In genomic region chr12:24470943-24471342, GRCm38 (mm10) we compare ENCODE assay signal across 8 mouse cellular contexts. TPM values are rescaled to one million over a fixed set of nuclear protein-coding genes. Genes with fewer than 3 reads are reported as not detected.
DNase-seq lines count a peak whose midpoint lies in the region; ATAC-seq and TF ChIP-seq lines count a peak whose summit lies in the region.

No protein-coding gene starts in this region.

- DNase-seq in liver, adult 2 months (ENCODE audit: extremely low read depth, low read depth, low spot score), result peak; percentile 19
- DNase-seq in ZHBTc4 (ENCODE audit: low read depth, low spot score), result peak; percentile 69
- peak; percentile 61 for DNase-seq in embryonic facial prominence, embryonic 11.5 days (ENCODE audit: low spot score)
- DNase-seq in hindlimb bud, embryonic 11.5 days (ENCODE audit: extremely low spot score, low read depth, low spot score), result peak; percentile 22
- peak; percentile 23 for DNase-seq in liver, embryonic 13.5 days
- peak; percentile 13 for DNase-seq in retina, adult 2 months (ENCODE audit: low read depth, low spot score)
- DNase-seq in urinary bladder, postnatal 14 days (ENCODE audit: low spot score), result peak; percentile 48

- H3K9me3 ChIP-seq in liver, embryonic 12.5 days (replicated peaks), result no peaks in the 10 kb centered on the region
- no peaks in the 10 kb centered on the region for H3K9me3 ChIP-seq in embryonic facial prominence, embryonic 11.5 days (replicated peaks; ENCODE audit: control insufficient read depth, low read length)
- no peaks in the 10 kb centered on the region for H3K9me3 ChIP-seq in liver, embryonic 13.5 days (replicated peaks)

- H3K4me3 ChIP-seq in liver, adult 2 months (ENCODE audit: insufficient read depth, low read depth, low read length), result no peak overlapping the region
- H3K4me3 ChIP-seq in liver, embryonic 12.5 days, result no peak overlapping the region
- no peak overlapping the region for H3K4me3 ChIP-seq in embryonic facial prominence, embryonic 11.5 days (ENCODE audit: low read depth, low read length)
- no peak overlapping the region for H3K4me3 ChIP-seq in liver, embryonic 13.5 days (replicated peaks)

- no peak for ATAC-seq in liver, embryonic 12.5 days
- ATAC-seq in embryonic facial prominence, embryonic 11.5 days (replicated peaks; ENCODE audit: insufficient number of reproducible peaks, low FRiP score, low TSS enrichment, low read depth), result no peak
- ATAC-seq in liver, embryonic 13.5 days (ENCODE audit: low read depth), result no peak

- H3K36me3 ChIP-seq in liver, adult 2 months (ENCODE audit: control insufficient read depth, insufficient read depth, low read length), result no peaks in the 10 kb centered on the region
- no peaks in the 10 kb centered on the region for H3K36me3 ChIP-seq in liver, embryonic 12.5 days
- H3K36me3 ChIP-seq in embryonic facial prominence, embryonic 11.5 days (replicated peaks; ENCODE audit: control insufficient read depth, insufficient read depth, low read depth, low read length), result no peaks in the 10 kb centered on the region
- no peaks in the 10 kb centered on the region for H3K36me3 ChIP-seq in liver, embryonic 13.5 days

- H3K27ac ChIP-seq in liver, adult 2 months (replicated peaks; ENCODE audit: insufficient read depth, low read depth, low read length), result no peak overlapping the region
- no peak overlapping the region for H3K27ac ChIP-seq in liver, embryonic 12.5 days
- H3K27ac ChIP-seq in embryonic facial prominence, embryonic 11.5 days (replicated peaks; ENCODE audit: low read depth, low read length), result no peak overlapping the region
- H3K27ac ChIP-seq in liver, embryonic 13.5 days, result no peak overlapping the region

- H3K9ac ChIP-seq in liver, adult 2 months (ENCODE audit: low read depth, low read length), result no peak overlapping the region
- no peak overlapping the region for H3K9ac ChIP-seq in liver, embryonic 12.5 days
- no peak overlapping the region for H3K9ac ChIP-seq in embryonic facial prominence, embryonic 11.5 days (replicated peaks; ENCODE audit: low read length)
- H3K9ac ChIP-seq in liver, embryonic 13.5 days, result no peak overlapping the region

- no peak for TF ChIP-seq POLR2A in liver, adult 2 months (IDR thresholded peaks at IDR 0.05; ENCODE audit: extremely low read depth, insufficient read depth, low read length)

- H3K27me3 ChIP-seq in liver, adult 2 months (ENCODE audit: control insufficient read depth, insufficient read depth, low read length), result no peaks in the 10 kb centered on the region
- no peaks in the 10 kb centered on the region; the same call in 1 of the 2 replicates for H3K27me3 ChIP-seq in liver, embryonic 12.5 days (replicated peaks)
- no peaks in the 10 kb centered on the region for H3K27me3 ChIP-seq in embryonic facial prominence, embryonic 11.5 days (ENCODE audit: control insufficient read depth, insufficient read depth, low read length)
- no peaks in the 10 kb centered on the region for H3K27me3 ChIP-seq in liver, embryonic 13.5 days

- H3K4me1 ChIP-seq in liver, adult 2 months (ENCODE audit: control insufficient read depth, insufficient read depth, low read length), result no peaks in the 10 kb centered on the region
- no peaks in the 10 kb centered on the region for H3K4me1 ChIP-seq in liver, embryonic 12.5 days
- H3K4me1 ChIP-seq in embryonic facial prominence, embryonic 11.5 days (ENCODE audit: control insufficient read depth, insufficient read depth, low read length), result no peaks in the 10 kb centered on the region
- no peaks in the 10 kb centered on the region for H3K4me1 ChIP-seq in liver, embryonic 13.5 days (replicated peaks)

- TF ChIP-seq CTCF in liver, adult 2 months (IDR thresholded peaks at IDR 0.05; ENCODE audit: low read depth, low read length), result peak; percentile 75

- no peaks in the 10 kb centered on the region for H3K79me2 ChIP-seq in liver, adult 2 months (ENCODE audit: control insufficient read depth, insufficient read depth, low read length)

- H3K4me2 ChIP-seq in liver, embryonic 12.5 days, result no peak overlapping the region
- H3K4me2 ChIP-seq in embryonic facial prominence, embryonic 11.5 days (ENCODE audit: low read depth, low read length), result no peak overlapping the region
- no peak overlapping the region for H3K4me2 ChIP-seq in liver, embryonic 13.5 days

- 13% methylated on average over 4 of the region's 4 CpGs for WGBS in liver, adult 2 months
- WGBS in liver, embryonic 12.5 days (ENCODE audit: insufficient replicate concordance), result 11% methylated on average over 4 of the region's 4 CpGs
- WGBS in embryonic facial prominence, embryonic 11.5 days, result 20% methylated on average over 4 of the region's 4 CpGs
- WGBS in liver, embryonic 13.5 days (ENCODE audit: insufficient replicate concordance), result 14% methylated on average over 4 of the region's 4 CpGs

RNA-seq across cellular contexts. Expression of gene Taf1b, which starts 27.2 kb away (rescaled TPM):
- 7.3 and 8.3 TPM in 2 replicates for total RNA-seq in liver, adult 2 months (2014; rRNA removed)
- polyA plus RNA-seq in liver, adult 2 months (2012; rRNA removed), result 3.1 and 4.1 TPM in 2 replicates
- polyA plus RNA-seq in liver, embryonic 12.5 days (2016; fragmentation: Nextera tagmentation; extraction: Ambion mirVana), result 16.1 and 17.0 TPM in 2 replicates
- polyA plus RNA-seq in embryonic facial prominence, embryonic 11.5 days (2014; fragmentation: Nextera tagmentation; extraction: Ambion mirVana), result 31.2 and 36.0 TPM in 2 replicates
- 11.8 and 14.5 TPM in 2 replicates for polyA plus RNA-seq in liver, embryonic 13.5 days (2015; fragmentation: Nextera tagmentation; extraction: Ambion mirVana)

Comparison
In these comparisons a context has a peak if more than half of its experiments do, and no peak if none do; other contexts are left out.
1. DNase-seq: peak in every context shown above with its lines; median percentile 69 in ZHBTc4; 61 in embryonic facial prominence, embryonic 11.5 days; 48 in urinary bladder, postnatal 14 days; 23 in liver, embryonic 13.5 days; 22 in hindlimb bud, embryonic 11.5 days; 19 in liver, adult 2 months; 13 in retina, adult 2 months.